23 mouse cellular contexts compared by ENCODE assay signal in the genomic region with DNA sequence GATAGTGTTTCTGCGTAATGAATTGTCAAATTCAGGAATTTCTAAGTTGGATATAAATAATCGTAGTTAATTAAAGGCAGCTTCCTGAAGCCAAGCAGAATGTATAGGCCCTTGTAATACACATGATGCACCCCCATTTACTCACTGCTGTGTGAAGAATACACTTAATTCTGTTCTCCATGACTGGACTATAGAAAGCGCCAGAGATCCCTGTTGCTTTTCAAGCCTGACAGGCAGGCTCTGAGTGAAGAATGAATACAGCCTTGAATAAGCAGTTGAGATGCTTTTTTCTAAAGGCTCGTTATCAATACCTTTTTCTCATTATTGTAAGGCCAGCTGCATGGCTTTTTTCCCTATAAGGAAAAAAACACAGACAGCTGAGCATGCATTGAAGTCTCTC. TPM values are rescaled to one million over a fixed set of nuclear protein-coding genes. Genes with fewer than 3 reads are reported as not detected.
A peak's percentile ranks its signal among the peaks of the same experiment; 100 is the strongest.
DNase-seq lines count a peak whose midpoint lies in the region; ATAC-seq and TF ChIP-seq lines count a peak whose summit lies in the region.
"Had no signal": no experiment of that assay in that cellular context is flagged by ENCODE, and none has a peak within 500 bp of the region (broad histone marks: within the 10 kb centered on the region; RNA-seq: fewer than 3 reads in every experiment).

No protein-coding gene starts in this region.

- ATAC-seq in forebrain, embryonic 13.5 days: peak; percentile 73; the same call in 1 of the 2 replicates
- no peak for ATAC-seq in forebrain, postnatal 0 days
- ATAC-seq in midbrain, embryonic 15.5 days (replicated peaks): no peak
- ATAC-seq in midbrain, embryonic 11.5 days (ENCODE audit: low FRiP score): no peak
- ATAC-seq in hindbrain, embryonic 13.5 days (ENCODE audit: low FRiP score): no peak
- ATAC-seq: intestine, embryonic 15.5 days had no signal

- H3K27ac ChIP-seq in forebrain, embryonic 13.5 days: peak overlapping the region; percentile 21
- no peak overlapping the region for H3K27ac ChIP-seq in forebrain, postnatal 0 days (ENCODE audit: low read depth, low read length)
- H3K27ac ChIP-seq in midbrain, embryonic 15.5 days: 0 out of 2 replicates have a peak overlapping the region, but pooled peaks have one; percentile 42
- no peak overlapping the region for H3K27ac ChIP-seq in midbrain, embryonic 11.5 days (ENCODE audit: low read depth, low read length)
- peak overlapping the region; percentile 56 for H3K27ac ChIP-seq in hindbrain, embryonic 13.5 days
- H3K27ac ChIP-seq: heart, embryonic 10.5 days; intestine, embryonic 15.5 days; stomach, embryonic 15.5 days had no signal

- H3K27me3 ChIP-seq in forebrain, embryonic 13.5 days: no peaks in the 10 kb centered on the region
- H3K27me3 ChIP-seq in forebrain, postnatal 0 days (ENCODE audit: insufficient read depth, low read length): no peaks in the 10 kb centered on the region
- H3K27me3 ChIP-seq in midbrain, embryonic 15.5 days (replicated peaks): no peaks in the 10 kb centered on the region
- no peaks in the 10 kb centered on the region for H3K27me3 ChIP-seq in midbrain, embryonic 11.5 days (ENCODE audit: control insufficient read depth, insufficient read depth, low read length)
- H3K27me3 ChIP-seq in hindbrain, embryonic 13.5 days: no peaks in the 10 kb centered on the region
- H3K27me3 ChIP-seq: intestine, embryonic 15.5 days; stomach, embryonic 15.5 days had no signal

- no peak for DNase-seq in forebrain, postnatal 0 days
- no peak for DNase-seq in midbrain, embryonic 11.5 days (ENCODE audit: low spot score, missing footprints)
- DNase-seq in mesoderm, embryonic 11.5 days (ENCODE audit: low read depth, low spot score): peak; percentile 26
- DNase-seq in cerebellum, adult 11 months: no peak
- DNase-seq in liver: no peak
- DNase-seq: adrenal gland, adult 2 months; cerebellum, adult 9-10 months; gastrocnemius, postnatal 10 days; heart, postnatal 4 days; kidney, adult 8-10 months; kidney, postnatal 10 days; lung, adult 18-20 months; lung, postnatal 10 days; thymus, postnatal 25 days had no signal

- 8% methylated on average over 4 of the region's 4 CpGs for WGBS in forebrain, embryonic 13.5 days
- 22% methylated on average over 4 of the region's 4 CpGs for WGBS in forebrain, postnatal 0 days
- 36% methylated on average over 4 of the region's 4 CpGs for WGBS in midbrain, embryonic 15.5 days
- 56% methylated on average over 4 of the region's 4 CpGs for WGBS in midbrain, embryonic 11.5 days
- WGBS in hindbrain, embryonic 13.5 days: 30% methylated on average over 4 of the region's 4 CpGs

- H3K9ac ChIP-seq in forebrain, embryonic 13.5 days: no peak overlapping the region
- no peak overlapping the region for H3K9ac ChIP-seq in forebrain, postnatal 0 days
- H3K9ac ChIP-seq in midbrain, embryonic 15.5 days: no peak overlapping the region
- H3K9ac ChIP-seq in midbrain, embryonic 11.5 days (ENCODE audit: low read length): no peak overlapping the region
- H3K9ac ChIP-seq in hindbrain, embryonic 13.5 days: no peak overlapping the region
- H3K9ac ChIP-seq: intestine, embryonic 15.5 days; stomach, embryonic 15.5 days had no signal

- no peak for TF ChIP-seq CTCF in forebrain, postnatal 0 days (IDR thresholded peaks at IDR 0.05; ENCODE audit: low read depth)

- H3K4me1 ChIP-seq in forebrain, embryonic 13.5 days: peaks cover 26% of the 10 kb centered on the region
- H3K4me1 ChIP-seq in forebrain, postnatal 0 days (ENCODE audit: insufficient read depth): no peaks in the 10 kb centered on the region
- 0 out of 2 replicates have a peak, but pooled peaks cover 4% of the 10 kb centered on the region for H3K4me1 ChIP-seq in midbrain, embryonic 15.5 days
- H3K4me1 ChIP-seq in midbrain, embryonic 11.5 days (ENCODE audit: control insufficient read depth, insufficient read depth, low read length): peaks cover 3% of the 10 kb centered on the region
- peaks cover 12% of the 10 kb centered on the region for H3K4me1 ChIP-seq in hindbrain, embryonic 13.5 days (replicated peaks)
- H3K4me1 ChIP-seq: heart, embryonic 10.5 days; intestine, embryonic 15.5 days; stomach, embryonic 15.5 days had no signal

- no peak overlapping the region for H3K4me2 ChIP-seq in forebrain, embryonic 13.5 days
- no peak overlapping the region for H3K4me2 ChIP-seq in forebrain, postnatal 0 days (ENCODE audit: low read depth)
- no peak overlapping the region for H3K4me2 ChIP-seq in midbrain, embryonic 15.5 days
- H3K4me2 ChIP-seq in midbrain, embryonic 11.5 days: no peak overlapping the region
- no peak overlapping the region for H3K4me2 ChIP-seq in hindbrain, embryonic 13.5 days
- H3K4me2 ChIP-seq: intestine, embryonic 15.5 days; liver, embryonic 11.5 days; stomach, embryonic 15.5 days had no signal

- no peaks in the 10 kb centered on the region for H3K9me3 ChIP-seq in forebrain, embryonic 13.5 days (replicated peaks)
- no peaks in the 10 kb centered on the region for H3K9me3 ChIP-seq in forebrain, postnatal 0 days (ENCODE audit: low read length)
- H3K9me3 ChIP-seq in midbrain, embryonic 15.5 days: no peaks in the 10 kb centered on the region
- no peaks in the 10 kb centered on the region for H3K9me3 ChIP-seq in midbrain, embryonic 11.5 days (ENCODE audit: control insufficient read depth, low read length)
- no peaks in the 10 kb centered on the region for H3K9me3 ChIP-seq in hindbrain, embryonic 13.5 days
- H3K9me3 ChIP-seq: heart, embryonic 10.5 days; intestine, embryonic 15.5 days; stomach, embryonic 15.5 days had no signal

- H3K36me3 ChIP-seq in forebrain, embryonic 13.5 days (ENCODE audit: poor library complexity, severe bottlenecking): peaks cover 30% of the 10 kb centered on the region
- H3K36me3 ChIP-seq in forebrain, postnatal 0 days (ENCODE audit: insufficient read depth): peaks cover 19% of the 10 kb centered on the region
- peaks cover 15% of the 10 kb centered on the region; the same call in 1 of the 2 replicates for H3K36me3 ChIP-seq in midbrain, embryonic 15.5 days (replicated peaks)
- H3K36me3 ChIP-seq in midbrain, embryonic 11.5 days (ENCODE audit: control insufficient read depth, insufficient read depth, low read length): no peaks in the 10 kb centered on the region; the same call in 1 of the 2 replicates
- H3K36me3 ChIP-seq in hindbrain, embryonic 13.5 days: peaks cover 45% of the 10 kb centered on the region
- H3K36me3 ChIP-seq: intestine, embryonic 15.5 days; stomach, embryonic 15.5 days had no signal

- H3K4me3 ChIP-seq in forebrain, embryonic 13.5 days: no peak overlapping the region
- H3K4me3 ChIP-seq in forebrain, postnatal 0 days (ENCODE audit: low read depth, low read length): no peak overlapping the region
- no peak overlapping the region for H3K4me3 ChIP-seq in midbrain, embryonic 15.5 days
- no peak overlapping the region for H3K4me3 ChIP-seq in midbrain, embryonic 11.5 days (ENCODE audit: low read depth, low read length)
- no peak overlapping the region for H3K4me3 ChIP-seq in hindbrain, embryonic 13.5 days
- H3K4me3 ChIP-seq: heart, embryonic 10.5 days; intestine, embryonic 15.5 days; stomach, embryonic 15.5 days had no signal

RNA-seq across cellular contexts. Expression of a gene that starts 59.4 kb away (rescaled TPM):
- polyA plus RNA-seq in forebrain, embryonic 13.5 days (2015; fragmentation: Nextera tagmentation; extraction: Ambion mirVana): 61.5 and 65.6 TPM in 2 replicates
- total RNA-seq in forebrain, postnatal 0 days (2014; rRNA removed): 24.4 and 31.0 TPM in 2 replicates
- 182 and 197 TPM in 2 replicates for polyA plus RNA-seq in forebrain, postnatal 0 days (2015; fragmentation: Nextera tagmentation; extraction: Ambion mirVana)
- 122 and 125 TPM in 2 replicates for polyA plus RNA-seq in midbrain, embryonic 15.5 days (2015; fragmentation: Nextera tagmentation; extraction: Ambion mirVana)
- 49.1 and 55.3 TPM in 2 replicates for polyA plus RNA-seq in midbrain, embryonic 11.5 days (2014; fragmentation: Nextera tagmentation; extraction: Ambion mirVana)
- polyA plus RNA-seq in hindbrain, embryonic 13.5 days (2015; fragmentation: Nextera tagmentation; extraction: Ambion mirVana): 90.2 and 91.6 TPM in 2 replicates
- total RNA-seq: granulocyte monocyte progenitor cell, adult 5-6 weeks; megakaryocyte progenitor cell, adult 5-6 weeks had no signal

RNA-seq across cellular contexts. Expression of a gene that starts 59.6 kb away (rescaled TPM):
- polyA plus RNA-seq in forebrain, embryonic 13.5 days (2015; fragmentation: Nextera tagmentation; extraction: Ambion mirVana): 33.8 and 35.0 TPM in 2 replicates
- 20.6 and 26.5 TPM in 2 replicates for total RNA-seq in forebrain, postnatal 0 days (2014; rRNA removed)
- 11.0 and 15.5 TPM in 2 replicates for polyA plus RNA-seq in forebrain, postnatal 0 days (2015; fragmentation: Nextera tagmentation; extraction: Ambion mirVana)
- 22.0 and 23.6 TPM in 2 replicates for polyA plus RNA-seq in midbrain, embryonic 15.5 days (2015; fragmentation: Nextera tagmentation; extraction: Ambion mirVana)
- polyA plus RNA-seq in midbrain, embryonic 11.5 days (2014; fragmentation: Nextera tagmentation; extraction: Ambion mirVana): 38.7 and 38.9 TPM in 2 replicates
- polyA plus RNA-seq in hindbrain, embryonic 13.5 days (2015; fragmentation: Nextera tagmentation; extraction: Ambion mirVana): 25.9 and 26.7 TPM in 2 replicates

Comparison
In these comparisons a context has a peak if more than half of its experiments do, and no peak if none do; other contexts are left out.
1. H3K27ac ChIP-seq: peak in forebrain, embryonic 13.5 days (single experiment), midbrain, embryonic 15.5 days (single experiment) and hindbrain, embryonic 13.5 days (single experiment); none in forebrain, postnatal 0 days (single experiment) and midbrain, embryonic 11.5 days (single experiment).